Mouse (Mus musculus) kidney, embryonic 16.5 days (tissue): Measurements from ENCODE around the gene Mtch2. TPM values are rescaled to one million over a fixed set of nuclear protein-coding genes. Genes with fewer than 3 reads are reported as not detected.

Experiments used
- polyA plus RNA-seq: library from polyadenylated mRNA; unstranded; fragments of >200 nt; fragmentation: Nextera tagmentation; extraction: Ambion mirVana; gene quantifications from 2 replicates; pipeline ENCODE4 v1.2.1, GENCODE M21; 2015

The Mtch2 gene
- polyA plus RNA-seq, 1 experiment from 2014 or later, result 240 TPM

Other genes starting within 250 kb of the Mtch2 start
- gene Nup160, start 169.9 kb upstream of the Mtch2 start, polyA plus RNA-seq, result 45.6 and 49.6 TPM in 2 replicates
- 82.2 and 120 TPM in 2 replicates for gene Fnbp4, start 101.8 kb upstream of the Mtch2 start, polyA plus RNA-seq
- gene Agbl2, start 64.4 kb upstream of the Mtch2 start, polyA plus RNA-seq, result 0.66 and 0.71 TPM in 2 replicates
- gene C1qtnf4, start 38.7 kb downstream of the Mtch2 start, polyA plus RNA-seq, result 6.5 and 7.0 TPM in 2 replicates
- gene Kbtbd4, start 57.6 kb downstream of the Mtch2 start, polyA plus RNA-seq, result 46.8 and 50.2 TPM in 2 replicates
- gene Ndufs3, start 57.7 kb downstream of the Mtch2 start, polyA plus RNA-seq, result 246 and 251 TPM in 2 replicates
- gene Celf1, start 93.2 kb downstream of the Mtch2 start, polyA plus RNA-seq, result 107 and 109 TPM in 2 replicates
- 2.4 and 3.0 TPM in 2 replicates for gene Rapsn, start 188.5 kb downstream of the Mtch2 start, polyA plus RNA-seq
- 357 and 361 TPM in 2 replicates for gene Psmc3, start 206.9 kb downstream of the Mtch2 start, polyA plus RNA-seq
- gene Slc39a13, start 223.3 kb downstream of the Mtch2 start, polyA plus RNA-seq, result 44.6 and 57.9 TPM in 2 replicates
- gene Spi1, start 235.2 kb downstream of the Mtch2 start, polyA plus RNA-seq, result 3.3 and 4.2 TPM in 2 replicates